27 mouse cellular contexts compared by ENCODE assay signal in genomic region chr1:162588606-162589005, GRCm38 (mm10). TPM values are rescaled to one million over a fixed set of nuclear protein-coding genes. Genes with fewer than 3 reads are reported as not detected.
A peak's percentile ranks its signal among the peaks of the same experiment; 100 is the strongest.
DNase-seq lines count a peak whose midpoint lies in the region; ATAC-seq lines count a peak whose summit lies in the region.
"Had no signal": no experiment of that assay in that cellular context is flagged by ENCODE, and none has a peak within 500 bp of the region (broad histone marks: within the 10 kb centered on the region; RNA-seq: fewer than 3 reads in every experiment).

No protein-coding gene starts in this region.

- ATAC-seq in forebrain, embryonic 16.5 days = 0 out of 2 replicates have a peak, but pooled peaks have one; percentile 40
- no peak for ATAC-seq in forebrain, embryonic 13.5 days
- ATAC-seq in intestine, embryonic 14.5 days (replicated peaks; ENCODE audit: low FRiP score, low TSS enrichment, low read depth) = no peak
- ATAC-seq in intestine, embryonic 16.5 days = no peak
- peak; percentile 47; the same call in 1 of the 2 replicates for ATAC-seq in neural tube, embryonic 14.5 days (ENCODE audit: low read depth)
- no peak for ATAC-seq in neural tube, embryonic 15.5 days (ENCODE audit: low FRiP score)
- ATAC-seq in inflammation-experienced regulatory T-cells, adult 6 months = no peak
- ATAC-seq: intestine, postnatal 0 days; Patski had no signal

- no peak overlapping the region for H3K4me2 ChIP-seq in forebrain, embryonic 16.5 days (ENCODE audit: low read length)
- H3K4me2 ChIP-seq in forebrain, embryonic 13.5 days = no peak overlapping the region
- peak overlapping the region; percentile 5; the same call in 1 of the 2 replicates for H3K4me2 ChIP-seq in intestine, embryonic 14.5 days (ENCODE audit: low read length)
- H3K4me2 ChIP-seq in intestine, embryonic 16.5 days (ENCODE audit: low read depth, low read length) = no peak overlapping the region
- H3K4me2 ChIP-seq in neural tube, embryonic 14.5 days (ENCODE audit: low read depth, low read length) = no peak overlapping the region
- no peak overlapping the region for H3K4me2 ChIP-seq in neural tube, embryonic 15.5 days
- H3K4me2 ChIP-seq: embryonic facial prominence, embryonic 12.5 days; liver, embryonic 13.5 days; lung, embryonic 15.5 days had no signal

- H3K36me3 ChIP-seq in forebrain, embryonic 16.5 days (ENCODE audit: control insufficient read depth, insufficient read depth) = peaks cover 6% of the 10 kb centered on the region; the same call in 1 of the 2 replicates
- 0 out of 2 replicates have a peak, but pooled peaks cover 9% of the 10 kb centered on the region for H3K36me3 ChIP-seq in forebrain, embryonic 13.5 days (ENCODE audit: poor library complexity, severe bottlenecking)
- H3K36me3 ChIP-seq in intestine, embryonic 14.5 days (ENCODE audit: control insufficient read depth, insufficient read depth, low read length) = peaks cover 31% of the 10 kb centered on the region
- H3K36me3 ChIP-seq in intestine, embryonic 16.5 days (ENCODE audit: control insufficient read depth, insufficient read depth, low read length) = no peaks in the 10 kb centered on the region
- H3K36me3 ChIP-seq in neural tube, embryonic 14.5 days (ENCODE audit: control insufficient read depth, insufficient read depth, low read length) = no peaks in the 10 kb centered on the region
- H3K36me3 ChIP-seq in neural tube, embryonic 15.5 days = peaks cover 19% of the 10 kb centered on the region

- no peaks in the 10 kb centered on the region for H3K27me3 ChIP-seq in forebrain, embryonic 16.5 days (replicated peaks; ENCODE audit: control insufficient read depth, insufficient read depth, low read length)
- no peaks in the 10 kb centered on the region for H3K27me3 ChIP-seq in forebrain, embryonic 13.5 days
- no peaks in the 10 kb centered on the region for H3K27me3 ChIP-seq in intestine, embryonic 14.5 days (replicated peaks; ENCODE audit: control insufficient read depth, insufficient read depth, low read length)
- H3K27me3 ChIP-seq in intestine, embryonic 16.5 days (replicated peaks; ENCODE audit: control insufficient read depth, insufficient read depth, low read length) = no peaks in the 10 kb centered on the region
- no peaks in the 10 kb centered on the region for H3K27me3 ChIP-seq in neural tube, embryonic 14.5 days (ENCODE audit: control insufficient read depth, insufficient read depth, low read length)
- no peaks in the 10 kb centered on the region for H3K27me3 ChIP-seq in neural tube, embryonic 15.5 days (replicated peaks)
- H3K27me3 ChIP-seq: embryonic facial prominence, embryonic 12.5 days; heart, embryonic 13.5 days; hindbrain, embryonic 15.5 days; liver, embryonic 13.5 days; lung, embryonic 15.5 days; midbrain, embryonic 12.5 days; Patski had no signal

- no peaks in the 10 kb centered on the region for H3K9me3 ChIP-seq in forebrain, embryonic 16.5 days (ENCODE audit: control insufficient read depth, low read length)
- no peaks in the 10 kb centered on the region for H3K9me3 ChIP-seq in forebrain, embryonic 13.5 days (replicated peaks)
- H3K9me3 ChIP-seq in intestine, embryonic 14.5 days (ENCODE audit: control insufficient read depth, low read length) = no peaks in the 10 kb centered on the region
- H3K9me3 ChIP-seq in intestine, embryonic 16.5 days (ENCODE audit: control insufficient read depth, low read length) = no peaks in the 10 kb centered on the region
- no peaks in the 10 kb centered on the region for H3K9me3 ChIP-seq in neural tube, embryonic 14.5 days (ENCODE audit: control insufficient read depth, low read length)
- H3K9me3 ChIP-seq in neural tube, embryonic 15.5 days (replicated peaks) = no peaks in the 10 kb centered on the region
- H3K9me3 ChIP-seq: embryonic facial prominence, embryonic 12.5 days; heart, embryonic 13.5 days; hindbrain, embryonic 15.5 days; liver, embryonic 13.5 days; lung, embryonic 15.5 days; midbrain, embryonic 12.5 days had no signal

- no peak overlapping the region for H3K9ac ChIP-seq in forebrain, embryonic 16.5 days (replicated peaks; ENCODE audit: low read depth, low read length)
- H3K9ac ChIP-seq in forebrain, embryonic 13.5 days = no peak overlapping the region
- H3K9ac ChIP-seq in intestine, embryonic 14.5 days (ENCODE audit: low read length) = no peak overlapping the region
- no peak overlapping the region for H3K9ac ChIP-seq in intestine, embryonic 16.5 days (ENCODE audit: low read depth, low read length)
- H3K9ac ChIP-seq in neural tube, embryonic 14.5 days (replicated peaks; ENCODE audit: low read depth, low read length) = no peak overlapping the region
- no peak overlapping the region for H3K9ac ChIP-seq in neural tube, embryonic 15.5 days (replicated peaks)
- H3K9ac ChIP-seq: embryonic facial prominence, embryonic 12.5 days; hindbrain, embryonic 15.5 days; liver, embryonic 13.5 days; lung, embryonic 15.5 days; midbrain, embryonic 12.5 days had no signal

- no peak overlapping the region for H3K4me3 ChIP-seq in forebrain, embryonic 16.5 days (replicated peaks; ENCODE audit: low read length)
- no peak overlapping the region for H3K4me3 ChIP-seq in forebrain, embryonic 13.5 days
- no peak overlapping the region for H3K4me3 ChIP-seq in intestine, embryonic 14.5 days (ENCODE audit: low read depth, low read length)
- no peak overlapping the region for H3K4me3 ChIP-seq in intestine, embryonic 16.5 days (ENCODE audit: low read length)
- H3K4me3 ChIP-seq in neural tube, embryonic 14.5 days (ENCODE audit: low read depth, low read length) = no peak overlapping the region
- no peak overlapping the region for H3K4me3 ChIP-seq in neural tube, embryonic 15.5 days (replicated peaks)
- H3K4me3 ChIP-seq: embryonic facial prominence, embryonic 12.5 days; erythroblast, embryonic 14.5 days; heart, embryonic 13.5 days; hindbrain, embryonic 15.5 days; liver, embryonic 13.5 days; lung, embryonic 15.5 days; midbrain, embryonic 12.5 days had no signal

- no peak for DNase-seq in intestine, embryonic 14.5 days (ENCODE audit: low spot score)
- DNase-seq: adrenal gland, adult 2 months; cerebellum, adult 11-12 months; cerebellum, postnatal 10 days; gastrocnemius, postnatal 10 days; heart, adult 18-20 months; heart, postnatal 14 days; kidney, postnatal 25 days; liver, embryonic 13.5 days; thymus, postnatal 14 days had no signal

- H3K27ac ChIP-seq in forebrain, embryonic 16.5 days (ENCODE audit: low read length) = no peak overlapping the region
- H3K27ac ChIP-seq in forebrain, embryonic 13.5 days = no peak overlapping the region
- peak overlapping the region; percentile 27; the same call in 1 of the 2 replicates for H3K27ac ChIP-seq in intestine, embryonic 14.5 days (ENCODE audit: low read depth)
- H3K27ac ChIP-seq in intestine, embryonic 16.5 days (ENCODE audit: low read length) = no peak overlapping the region
- H3K27ac ChIP-seq in neural tube, embryonic 14.5 days (ENCODE audit: low read depth, low read length) = no peak overlapping the region
- no peak overlapping the region for H3K27ac ChIP-seq in neural tube, embryonic 15.5 days (replicated peaks)
- H3K27ac ChIP-seq: embryonic facial prominence, embryonic 12.5 days; heart, embryonic 13.5 days; hindbrain, embryonic 15.5 days; liver, embryonic 13.5 days; lung, embryonic 15.5 days had no signal

- WGBS in forebrain, embryonic 16.5 days = 61% methylated on average over 3 of the region's 3 CpGs
- 86% methylated on average over 3 of the region's 3 CpGs for WGBS in forebrain, embryonic 13.5 days
- 51% methylated on average over 3 of the region's 3 CpGs for WGBS in intestine, embryonic 14.5 days
- 39% methylated on average over 3 of the region's 3 CpGs for WGBS in intestine, embryonic 16.5 days
- 52% methylated on average over 3 of the region's 3 CpGs for WGBS in neural tube, embryonic 14.5 days
- 43% methylated on average over 3 of the region's 3 CpGs for WGBS in neural tube, embryonic 15.5 days

- H3K4me1 ChIP-seq in forebrain, embryonic 16.5 days (replicated peaks; ENCODE audit: control insufficient read depth, insufficient read depth, low read length) = peaks cover 9% of the 10 kb centered on the region
- peaks cover 8% of the 10 kb centered on the region for H3K4me1 ChIP-seq in forebrain, embryonic 13.5 days
- H3K4me1 ChIP-seq in intestine, embryonic 14.5 days (replicated peaks; ENCODE audit: control insufficient read depth, insufficient read depth, low read length) = peaks cover 8% of the 10 kb centered on the region; the same call in 1 of the 2 replicates
- peaks cover 2% of the 10 kb centered on the region; the same call in 1 of the 2 replicates for H3K4me1 ChIP-seq in intestine, embryonic 16.5 days (ENCODE audit: control insufficient read depth, insufficient read depth, low read length)
- no peaks in the 10 kb centered on the region for H3K4me1 ChIP-seq in neural tube, embryonic 14.5 days (ENCODE audit: control insufficient read depth, insufficient read depth, low read length)
- H3K4me1 ChIP-seq in neural tube, embryonic 15.5 days = peaks cover 7% of the 10 kb centered on the region

RNA-seq across cellular contexts. Expression of gene Vamp4, which starts 18.3 kb away (rescaled TPM):
- 79.8 and 81.2 TPM in 2 replicates for polyA plus RNA-seq in forebrain, embryonic 16.5 days (2015; fragmentation: Nextera tagmentation; extraction: Ambion mirVana)
- 62.6 and 66.5 TPM in 2 replicates for polyA plus RNA-seq in forebrain, embryonic 13.5 days (2015; fragmentation: Nextera tagmentation; extraction: Ambion mirVana)
- polyA plus RNA-seq in intestine, embryonic 14.5 days (2014; fragmentation: Nextera tagmentation; extraction: Ambion mirVana) = 49.2 and 53.3 TPM in 2 replicates
- 43.5 and 46.4 TPM in 2 replicates for polyA plus RNA-seq in intestine, embryonic 16.5 days (2015; fragmentation: Nextera tagmentation; extraction: Ambion mirVana)
- 79.5 and 79.8 TPM in 2 replicates for polyA plus RNA-seq in neural tube, embryonic 14.5 days (2014; fragmentation: Nextera tagmentation; extraction: Ambion mirVana)
- polyA plus RNA-seq in neural tube, embryonic 15.5 days (2015; fragmentation: Nextera tagmentation; extraction: Ambion mirVana) = 81.3 and 87.0 TPM in 2 replicates
- polyA plus RNA-seq in inflammation-experienced regulatory T-cells, adult 6 months (2017; shearing (Covaris generic)) = 100 to 1,000 TPM in 2 of 3 experiments, 10 to 100 TPM in 1; 93.6 to 112 (median 104) TPM

RNA-seq across cellular contexts. Expression of gene Mettl13, which starts 40.3 kb away (rescaled TPM):
- polyA plus RNA-seq in forebrain, embryonic 16.5 days (2015; fragmentation: Nextera tagmentation; extraction: Ambion mirVana) = 23.1 and 24.1 TPM in 2 replicates
- polyA plus RNA-seq in forebrain, embryonic 13.5 days (2015; fragmentation: Nextera tagmentation; extraction: Ambion mirVana) = 22.5 and 22.6 TPM in 2 replicates
- 16.6 and 18.1 TPM in 2 replicates for polyA plus RNA-seq in intestine, embryonic 14.5 days (2014; fragmentation: Nextera tagmentation; extraction: Ambion mirVana)
- polyA plus RNA-seq in intestine, embryonic 16.5 days (2015; fragmentation: Nextera tagmentation; extraction: Ambion mirVana) = 17.8 and 18.5 TPM in 2 replicates
- 12.4 and 12.9 TPM in 2 replicates for polyA plus RNA-seq in neural tube, embryonic 14.5 days (2014; fragmentation: Nextera tagmentation; extraction: Ambion mirVana)
- 15.4 and 20.4 TPM in 2 replicates for polyA plus RNA-seq in neural tube, embryonic 15.5 days (2015; fragmentation: Nextera tagmentation; extraction: Ambion mirVana)
- 1 to 10 TPM; 5.6 to 9.6 (median 8.8) TPM for polyA plus RNA-seq in inflammation-experienced regulatory T-cells, adult 6 months (2017; shearing (Covaris generic))

RNA-seq across cellular contexts. Expression of gene Myoc, which starts 50.3 kb away (rescaled TPM):
- polyA plus RNA-seq in forebrain, embryonic 16.5 days (2015; fragmentation: Nextera tagmentation; extraction: Ambion mirVana) = not detected in 2 replicates
- not detected in 2 replicates for polyA plus RNA-seq in forebrain, embryonic 13.5 days (2015; fragmentation: Nextera tagmentation; extraction: Ambion mirVana)
- polyA plus RNA-seq in intestine, embryonic 14.5 days (2014; fragmentation: Nextera tagmentation; extraction: Ambion mirVana) = not detected in 2 replicates
- 0.06 and 0.18 TPM in 2 replicates for polyA plus RNA-seq in intestine, embryonic 16.5 days (2015; fragmentation: Nextera tagmentation; extraction: Ambion mirVana)
- not detected in 2 replicates for polyA plus RNA-seq in neural tube, embryonic 14.5 days (2014; fragmentation: Nextera tagmentation; extraction: Ambion mirVana)
- polyA plus RNA-seq in neural tube, embryonic 15.5 days (2015; fragmentation: Nextera tagmentation; extraction: Ambion mirVana) = 0.06 TPM in 1 of 2 replicates, not detected in the other
- not detected for polyA plus RNA-seq in inflammation-experienced regulatory T-cells, adult 6 months (2017; shearing (Covaris generic))
- polyA plus RNA-seq: embryonic facial prominence, embryonic 12.5 days; erythroblast, embryonic 14.5 days; heart, embryonic 13.5 days; kidney, embryonic 14.5 days; liver, embryonic 13.5 days; lung, embryonic 15.5 days; midbrain, embryonic 12.5 days; neural tube, embryonic 11.5 days; Patski; stomach, embryonic 14.5 days had no signal

Comparison
In these comparisons a context has a peak if more than half of its experiments do, and no peak if none do; other contexts are left out.
1. ATAC-seq: peak in forebrain, embryonic 16.5 days (single experiment) and neural tube, embryonic 14.5 days (single experiment); none in forebrain, embryonic 13.5 days (single experiment), intestine, embryonic 14.5 days (single experiment), intestine, embryonic 16.5 days (single experiment), neural tube, embryonic 15.5 days (single experiment) and inflammation-experienced regulatory T-cells, adult 6 months (single experiment).